In the genomic region with DNA sequence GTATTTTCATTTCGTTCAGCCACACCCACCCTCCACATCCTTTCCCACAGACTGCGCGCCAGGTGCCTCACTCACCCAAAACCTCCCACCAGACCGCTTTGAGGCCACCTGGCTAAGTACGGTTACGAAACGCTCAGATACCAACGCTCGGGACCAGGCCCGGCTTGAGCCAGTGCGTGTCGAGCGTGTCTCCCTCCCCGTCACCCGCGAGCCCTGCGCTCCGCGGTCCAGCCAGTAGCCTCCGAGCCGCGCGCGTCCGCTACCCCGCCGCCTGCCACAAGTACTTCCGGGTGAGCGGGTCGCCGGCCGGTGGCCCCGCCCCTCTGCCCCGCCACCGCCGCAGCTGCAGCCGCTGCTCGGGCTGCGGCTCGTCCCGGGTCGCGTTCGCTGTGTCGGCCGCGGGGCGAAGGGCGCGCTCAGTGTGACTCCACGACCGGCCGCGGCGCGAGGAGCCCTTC, we compare ENCODE assay signal across 8 mouse cellular contexts. TPM values are rescaled to one million over a fixed set of nuclear protein-coding genes. Genes with fewer than 3 reads are reported as not detected.
DNase-seq lines count a peak whose midpoint lies in the region; ATAC-seq and TF ChIP-seq lines count a peak whose summit lies in the region.

No protein-coding gene starts in this region.

- under 1% methylated on average over 56 of the region's 56 CpGs for WGBS in heart, embryonic 13.5 days
- WGBS in liver, embryonic 15.5 days (ENCODE audit: insufficient replicate concordance) = under 1% methylated on average over 53 of the region's 56 CpGs
- WGBS in neural tube, embryonic 13.5 days = under 1% methylated on average over 56 of the region's 56 CpGs

- peak overlapping the region; percentile 90 for H3K4me2 ChIP-seq in heart, embryonic 13.5 days
- peak overlapping the region; percentile 95 for H3K4me2 ChIP-seq in liver, embryonic 15.5 days
- peak overlapping the region; percentile 84 for H3K4me2 ChIP-seq in neural tube, embryonic 13.5 days

- peaks cover 32% of the 10 kb centered on the region for H3K4me1 ChIP-seq in erythroblast, embryonic 14.5 days (ENCODE audit: control insufficient read depth)
- H3K4me1 ChIP-seq in heart, embryonic 13.5 days = peaks cover 47% of the 10 kb centered on the region
- H3K4me1 ChIP-seq in liver, embryonic 15.5 days (replicated peaks) = peaks cover 43% of the 10 kb centered on the region
- peaks cover 30% of the 10 kb centered on the region for H3K4me1 ChIP-seq in neural tube, embryonic 13.5 days (replicated peaks)
- H3K4me1 ChIP-seq in testis, adult 2 months (ENCODE audit: control insufficient read depth, insufficient read depth, low read length) = peaks cover 9% of the 10 kb centered on the region

- H3K4me3 ChIP-seq in erythroblast, embryonic 14.5 days (replicated peaks) = peak overlapping the region; percentile 77
- H3K4me3 ChIP-seq in heart, embryonic 13.5 days = peak overlapping the region; percentile 98
- H3K4me3 ChIP-seq in liver, embryonic 15.5 days (replicated peaks) = peak overlapping the region; percentile 97
- H3K4me3 ChIP-seq in neural tube, embryonic 13.5 days = peak overlapping the region; percentile 98
- H3K4me3 ChIP-seq in testis, adult 2 months (ENCODE audit: control insufficient read depth, low read depth, low read length) = peak overlapping the region; percentile 95

- H3K27ac ChIP-seq in heart, embryonic 13.5 days (replicated peaks) = peak overlapping the region; percentile 95
- peak overlapping the region; percentile 88 for H3K27ac ChIP-seq in liver, embryonic 15.5 days (replicated peaks)
- H3K27ac ChIP-seq in neural tube, embryonic 13.5 days (replicated peaks) = peak overlapping the region; percentile 88
- H3K27ac ChIP-seq in testis, adult 2 months (ENCODE audit: control insufficient read depth, insufficient read depth, low read depth, low read length) = peak overlapping the region; percentile 96

- DNase-seq in CD4-positive, CD25-positive, alpha-beta regulatory T cell, adult 2 months (ENCODE audit: low read depth, low spot score) = peak; percentile 88
- DNase-seq in brain, embryonic 14.5 days (ENCODE audit: low read depth) = peak; percentile 89
- DNase-seq in kidney, postnatal 10 days = peak; percentile 93

- TF ChIP-seq POLR2A in brain, embryonic 14.5 days (IDR thresholded peaks at IDR 0.05; ENCODE audit: borderline replicate concordance, extremely low read depth, insufficient read depth, insufficient read length, poor library complexity, severe bottlenecking) = peak; percentile 98
- TF ChIP-seq POLR2A in testis, adult 2 months (IDR thresholded peaks at IDR 0.05; ENCODE audit: control insufficient read depth, low read depth, low read length) = peak; percentile 81

- H3K36me3 ChIP-seq in erythroblast, embryonic 14.5 days (ENCODE audit: control insufficient read depth) = no peaks in the 10 kb centered on the region; the same call in none of the 2 replicates
- H3K36me3 ChIP-seq in heart, embryonic 13.5 days = 0 out of 2 replicates have a peak, but pooled peaks cover 10% of the 10 kb centered on the region
- 0 out of 2 replicates have a peak, but pooled peaks cover 4% of the 10 kb centered on the region for H3K36me3 ChIP-seq in liver, embryonic 15.5 days (replicated peaks)
- H3K36me3 ChIP-seq in neural tube, embryonic 13.5 days = no peaks in the 10 kb centered on the region
- H3K36me3 ChIP-seq in testis, adult 2 months (ENCODE audit: control insufficient read depth, insufficient read depth, low read length) = no peaks in the 10 kb centered on the region

- H3K9ac ChIP-seq in heart, embryonic 13.5 days = peak overlapping the region; percentile 92
- peak overlapping the region; percentile 89 for H3K9ac ChIP-seq in liver, embryonic 15.5 days
- H3K9ac ChIP-seq in neural tube, embryonic 13.5 days = peak overlapping the region; percentile 87

- TF ChIP-seq CTCF in brain, embryonic 14.5 days (IDR thresholded peaks at IDR 0.05; ENCODE audit: borderline replicate concordance, extremely low read depth, insufficient read depth, insufficient read length) = no peak
- TF ChIP-seq CTCF in testis, adult 2 months (IDR thresholded peaks at IDR 0.05; ENCODE audit: control insufficient read depth, insufficient read depth, insufficient replicate concordance, low read depth, low read length) = 0 out of 2 replicates have a peak, but pooled peaks have one; percentile 5

- ATAC-seq in heart, embryonic 13.5 days (ENCODE audit: extremely low read depth, insufficient number of reproducible peaks, low FRiP score, low TSS enrichment) = peak; percentile 92
- ATAC-seq in liver, embryonic 15.5 days (ENCODE audit: insufficient read depth) = peak; percentile 92
- ATAC-seq in neural tube, embryonic 13.5 days (ENCODE audit: low read depth) = peak; percentile 96

- H3K9me3 ChIP-seq in erythroblast, embryonic 14.5 days (ENCODE audit: control insufficient read depth, low read length) = no peaks in the 10 kb centered on the region
- H3K9me3 ChIP-seq in heart, embryonic 13.5 days = no peaks in the 10 kb centered on the region
- H3K9me3 ChIP-seq in liver, embryonic 15.5 days (replicated peaks) = no peaks in the 10 kb centered on the region
- no peaks in the 10 kb centered on the region for H3K9me3 ChIP-seq in neural tube, embryonic 13.5 days

- no peaks in the 10 kb centered on the region for H3K27me3 ChIP-seq in erythroblast, embryonic 14.5 days (ENCODE audit: control insufficient read depth)
- no peaks in the 10 kb centered on the region for H3K27me3 ChIP-seq in heart, embryonic 13.5 days (replicated peaks)
- no peaks in the 10 kb centered on the region for H3K27me3 ChIP-seq in liver, embryonic 15.5 days
- H3K27me3 ChIP-seq in neural tube, embryonic 13.5 days = no peaks in the 10 kb centered on the region
- H3K27me3 ChIP-seq in testis, adult 2 months (ENCODE audit: control insufficient read depth, insufficient read depth, low read length) = no peaks in the 10 kb centered on the region

RNA-seq across cellular contexts. Expression of gene Lrrfip2, which starts 0.4 kb away (rescaled TPM):
- 32.9 and 41.3 TPM in 2 replicates for polyA plus RNA-seq in brain, embryonic 14.5 days (2012; rRNA removed)
- polyA plus RNA-seq in erythroblast, embryonic 14.5 days (2012) = 1.6 and 3.0 TPM in 2 replicates
- 53.0 and 56.4 TPM in 2 replicates for polyA plus RNA-seq in heart, embryonic 13.5 days (2015; fragmentation: Nextera tagmentation; extraction: Ambion mirVana)
- 17.7 and 17.9 TPM in 2 replicates for polyA plus RNA-seq in liver, embryonic 15.5 days (2015; fragmentation: Nextera tagmentation; extraction: Ambion mirVana)
- 44.9 and 47.7 TPM in 2 replicates for polyA plus RNA-seq in neural tube, embryonic 13.5 days (2015; fragmentation: Nextera tagmentation; extraction: Ambion mirVana)
- 131 and 135 TPM in 2 replicates for polyA plus RNA-seq in testis, adult 2 months (2012; rRNA removed)

Comparison
In these comparisons a context has a peak if more than half of its experiments do, and no peak if none do; other contexts are left out.
1. Peak in every context shown above with its lines: DNase-seq, ATAC-seq, H3K4me3 ChIP-seq and H3K27ac ChIP-seq.